Mouse (Mus musculus): ENCODE measurements around the gene Sox9.

The Sox9 gene

DNA sequence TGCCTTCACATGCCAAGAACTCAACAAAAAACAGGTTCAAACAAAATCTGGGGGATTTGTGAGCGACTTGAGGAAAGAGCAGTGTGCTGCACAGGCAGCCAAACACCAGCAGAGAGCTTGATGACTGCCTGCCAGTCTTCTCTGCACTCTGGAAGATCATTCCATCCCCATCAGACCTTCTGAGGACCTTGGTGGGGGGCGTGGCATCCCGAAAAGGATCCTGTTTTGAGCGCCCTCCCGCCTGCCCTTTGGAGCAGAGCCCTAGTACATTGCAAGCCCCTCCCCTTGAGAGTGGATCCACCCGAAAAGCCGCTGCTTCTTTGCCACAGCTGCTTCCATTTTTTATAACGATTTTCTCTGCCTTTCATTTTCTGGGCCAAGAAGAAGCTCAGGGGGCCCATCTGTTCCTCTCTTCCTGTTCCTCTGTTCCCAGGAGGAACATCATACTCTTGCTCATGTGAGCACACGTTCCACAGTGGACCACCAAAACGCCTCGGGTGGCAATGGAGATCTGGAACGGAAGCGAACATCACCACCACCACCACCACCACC is 16.9 kb downstream of the Sox9 start:
- DNase-seq (ENCODE audit: low spot score in 2 of 2), result no peak

- no peak for DNase-seq (ENCODE audit: low spot score in 2 of 2)
Measured at GRCm38 (mm10) chr11:112801189-112801818, 19.3 kb downstream of the Sox9 start.

DNA sequence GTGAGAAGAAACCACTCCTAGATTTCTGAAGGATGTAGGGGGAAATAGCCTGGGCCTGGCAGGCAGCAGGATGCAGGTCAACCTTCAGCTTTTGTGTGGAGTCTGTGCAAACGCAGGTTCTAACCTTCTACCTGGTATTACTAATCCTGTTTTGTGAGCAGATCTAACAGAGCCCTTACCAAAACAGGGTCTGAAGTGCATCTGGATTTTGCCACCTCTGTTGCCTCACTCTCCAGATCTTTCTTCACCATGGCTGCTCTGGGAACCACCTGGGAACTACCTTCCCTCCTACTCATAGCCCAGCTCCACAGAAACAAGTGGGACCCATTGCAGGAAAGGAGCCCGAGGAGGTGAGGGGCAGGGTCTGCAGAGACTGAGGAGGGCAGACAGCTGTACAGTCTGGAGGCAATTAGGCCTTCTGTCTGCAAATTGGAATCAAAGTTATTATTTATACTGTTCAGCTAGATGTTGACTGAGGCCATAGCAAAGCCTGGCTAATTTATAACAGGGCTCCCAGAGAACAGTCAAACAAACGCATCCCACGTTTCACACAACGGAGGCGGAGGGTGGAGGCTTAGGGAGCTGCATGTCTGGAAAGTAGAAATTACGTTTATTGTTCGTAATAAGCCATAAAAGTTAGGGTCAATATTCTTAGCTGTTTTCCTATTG is 25.9 kb downstream of the Sox9 start:
- no peak for DNase-seq (ENCODE audit: low spot score in 2 of 2)

GRCm38 (mm10) chr11:112810447-112811151 is 28.6 kb downstream of the Sox9 start:
- DNase-seq (ENCODE audit: low spot score in 2 of 2), result no peak

GRCm38 (mm10) chr11:112811152-112811871 is 29.3 kb downstream of the Sox9 start:
- peak; percentile 55 to 62 for DNase-seq (ENCODE audit: low spot score in 2 of 2)

- DNase-seq (ENCODE audit: low spot score in 2 of 2), result no peak
Measured at GRCm38 (mm10) chr11:112817829-112818650, 36.0 kb downstream of the Sox9 start.

DNA sequence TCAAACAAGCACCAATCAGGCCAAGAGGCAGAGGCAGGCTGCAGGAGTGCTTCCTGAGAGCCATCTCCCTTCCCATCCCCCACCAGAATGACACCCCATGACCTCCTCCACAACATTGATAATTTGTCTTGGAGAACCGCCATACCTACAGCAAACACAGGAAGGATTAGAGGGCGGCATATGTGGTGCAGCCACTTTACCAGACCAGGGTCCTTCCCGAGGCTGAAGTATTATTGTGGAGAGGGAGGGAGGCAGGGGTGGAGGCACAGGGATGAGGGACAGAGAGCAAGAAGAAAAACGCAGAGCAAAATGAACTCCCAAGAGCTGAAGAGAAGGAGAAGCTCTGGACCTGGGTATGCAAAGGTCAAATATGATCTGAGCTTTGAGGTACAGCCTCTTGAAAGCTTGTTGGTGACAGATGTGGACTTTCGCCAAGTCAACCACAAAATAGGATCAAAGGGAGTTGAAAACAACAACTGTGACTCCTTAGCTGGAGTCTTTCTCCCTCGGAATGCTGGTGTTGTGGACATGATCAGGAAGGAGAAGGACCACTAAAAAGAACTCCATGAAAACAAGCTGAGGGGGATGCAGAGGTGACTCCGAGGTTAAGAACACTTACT is 36.7 kb downstream of the Sox9 start:
- DNase-seq (ENCODE audit: low spot score in 2 of 2), result no peak

GRCm38 (mm10) chr11:112821536-112821935 is 39.5 kb downstream of the Sox9 start:
- DNase-seq (ENCODE audit: low spot score in 2 of 2), result no peak

DNA sequence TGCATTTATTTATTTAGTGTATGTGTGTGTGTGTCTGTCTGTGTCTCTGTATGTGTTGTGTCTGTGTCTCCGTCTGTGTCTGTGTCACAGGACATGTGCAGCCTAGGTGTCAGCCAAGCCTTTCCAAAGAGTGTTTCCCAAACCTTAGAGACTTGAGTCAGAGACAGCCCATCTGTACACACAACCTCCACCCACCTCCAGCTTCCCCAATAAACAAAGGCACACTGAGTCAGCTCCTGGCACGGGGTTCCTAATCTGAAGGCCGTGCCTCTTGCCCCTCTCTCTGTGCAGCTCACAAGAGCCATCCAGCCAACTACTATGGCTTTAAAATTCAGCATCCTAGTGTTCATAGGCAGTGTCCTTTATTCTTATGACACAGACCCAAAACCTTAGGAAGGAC is 42.1 kb downstream of the Sox9 start:
- DNase-seq (ENCODE audit: low spot score in 2 of 2), result no peak

- DNase-seq (ENCODE audit: low spot score in 2 of 2), result no peak
Measured at GRCm38 (mm10) chr11:112826193-112827043, 44.4 kb downstream of the Sox9 start.

- DNase-seq (ENCODE audit: low spot score in 2 of 2), result no peak
Measured at GRCm38 (mm10) chr11:112827044-112827347, 45.0 kb downstream of the Sox9 start.

DNA sequence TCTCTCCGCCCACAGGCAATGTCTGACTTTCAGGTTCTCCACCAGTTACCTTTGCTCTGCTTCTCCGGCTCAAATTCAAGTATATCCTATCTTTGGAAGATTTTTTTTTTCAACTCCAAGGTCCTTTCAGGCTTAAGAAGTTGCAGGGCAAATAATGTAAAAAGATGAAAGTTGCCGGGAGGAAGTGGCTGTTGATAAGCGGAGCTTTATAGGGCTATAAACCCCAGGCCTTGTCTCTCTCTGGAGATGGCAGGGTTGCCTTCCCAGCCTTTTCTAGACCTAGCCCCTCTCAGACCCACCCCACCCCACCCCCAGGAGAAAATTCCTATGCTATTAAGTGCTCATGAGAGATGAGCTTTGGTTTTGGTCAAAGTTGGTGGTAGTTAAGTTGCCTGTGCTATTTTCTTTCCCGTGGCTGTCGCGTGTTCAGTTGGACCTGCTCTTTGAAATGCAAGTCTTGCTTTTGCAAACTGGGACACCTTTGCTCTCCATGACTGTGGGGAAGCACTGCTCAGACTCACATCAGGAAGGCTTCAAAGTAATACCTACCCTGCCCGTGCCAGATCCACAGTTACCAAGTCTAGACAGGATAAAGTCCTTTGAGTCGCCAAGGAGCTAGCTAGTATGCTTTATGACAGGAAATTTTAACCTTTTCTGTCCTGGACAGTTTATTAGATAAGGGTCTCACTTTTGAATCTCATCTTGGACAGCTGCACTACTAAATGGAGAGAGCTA is 46.7 kb downstream of the Sox9 start:
- no peak for DNase-seq (ENCODE audit: low spot score in 2 of 2)

GRCm38 (mm10) chr11:112834245-112835005 is 52.4 kb downstream of the Sox9 start:
- peak in 1 of 2 experiments; percentile 3 for DNase-seq (ENCODE audit: low spot score in 2 of 2)

GRCm38 (mm10) chr11:112835468-112836092 is 53.6 kb downstream of the Sox9 start:
- DNase-seq (ENCODE audit: low spot score in 2 of 2), result no peak
